Mouse (Mus musculus) urinary bladder, postnatal 36 days (tissue): ENCODE data around the gene Ppih.
A peak's percentile ranks its signal among the peaks of the same experiment; 100 is the strongest.

Experiments used
- DNase-seq, 2 experiments: peaks; one replicate each; pipeline ENCODE4 v3.0.0; 2022; ENCODE audit warnings: low spot score in 2 of 2, mixed read lengths in 1 of 2

Gene Ppih

GRCm38 (mm10) chr4:119320131-119320830 lies at the start of gene Ppih:
TSS of gene Ppih (minus strand) at chr4:119320546.
- peak; percentile 91 to 96 for DNase-seq

DNA sequence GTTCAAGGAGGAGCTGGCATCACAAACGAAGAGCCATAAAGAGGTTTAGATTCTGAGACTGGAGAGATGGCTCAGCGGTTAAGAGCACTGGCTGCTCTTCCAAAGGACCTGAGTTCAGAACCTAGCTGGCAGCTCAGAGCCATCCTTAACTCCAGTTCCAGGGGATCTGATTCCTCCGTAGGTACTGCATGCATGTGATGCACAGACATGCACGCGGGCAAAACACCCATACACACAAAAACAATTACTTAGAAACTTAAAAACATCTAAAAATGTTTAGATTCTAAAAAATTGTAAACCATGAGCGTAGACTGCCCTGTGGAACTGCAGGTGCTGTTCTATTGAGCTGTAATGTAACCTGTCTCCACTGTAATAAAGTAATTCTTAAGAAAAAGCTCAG lies 49.1 kb upstream of the Ppih start:
- DNase-seq: no peak

DNA sequence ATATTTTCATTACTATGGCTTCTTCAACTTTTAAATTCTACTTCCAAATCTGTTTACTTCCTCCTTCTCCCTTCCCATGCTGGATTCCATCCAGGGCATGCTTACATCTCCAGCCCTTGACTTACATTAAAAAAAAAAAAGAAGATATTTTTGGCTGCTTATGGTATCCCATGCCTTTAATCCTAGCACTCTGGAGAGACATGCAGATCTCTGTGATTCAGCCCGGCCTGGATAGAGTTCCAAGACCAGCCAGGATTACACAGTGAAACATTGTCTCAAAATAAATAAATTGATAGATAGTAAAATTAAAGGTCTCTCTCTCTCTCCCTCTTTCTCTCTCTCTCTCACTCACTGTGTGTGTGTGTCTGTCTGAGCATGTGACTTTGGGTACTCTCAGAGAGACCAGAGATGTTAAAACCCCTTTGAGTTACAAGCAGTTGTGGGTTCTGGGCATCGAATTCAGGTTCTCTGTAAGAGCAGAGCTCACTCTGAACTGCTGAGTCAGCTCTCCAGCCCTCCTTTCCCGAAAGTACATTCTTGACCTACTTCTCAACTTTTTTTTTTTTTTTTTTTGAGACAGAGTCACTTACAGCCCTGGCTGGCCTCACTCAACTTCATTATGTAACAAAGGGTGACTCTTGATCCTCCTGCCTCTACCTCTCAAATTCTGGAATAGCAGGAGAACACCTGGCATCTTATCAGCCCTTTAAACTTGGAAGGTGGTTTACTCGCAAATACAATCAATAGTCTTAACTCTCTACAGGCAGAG lies 46.6 kb upstream of the Ppih start:
- no peak for DNase-seq

DNA sequence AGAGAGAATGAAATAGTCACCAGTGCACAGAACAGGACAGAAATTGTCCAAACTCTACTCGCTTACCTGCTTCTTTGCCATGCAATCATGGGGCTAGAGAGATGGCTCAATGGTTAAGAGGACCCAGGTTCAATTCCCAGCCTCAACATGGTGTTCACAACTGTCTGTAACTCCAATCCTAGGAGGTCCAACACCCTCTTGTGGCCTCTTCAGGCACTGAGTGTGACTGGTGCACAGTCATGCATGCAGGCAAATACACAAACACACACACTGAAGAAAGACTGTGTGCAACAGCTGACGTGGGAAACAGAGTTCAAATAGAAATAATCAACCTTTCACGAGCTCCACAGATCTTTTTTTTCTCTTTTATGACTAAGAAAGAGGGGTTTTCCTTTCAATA lies 41.9 kb upstream of the Ppih start:
- no peak for DNase-seq

- DNase-seq: peak; percentile 5 to 20
Observed at GRCm38 (mm10) chr4:119359196-119359971, 39.0 kb upstream of the Ppih start.

GRCm38 (mm10) chr4:119345508-119345907 lies 25.2 kb upstream of the Ppih start:
- no peak for DNase-seq

DNA sequence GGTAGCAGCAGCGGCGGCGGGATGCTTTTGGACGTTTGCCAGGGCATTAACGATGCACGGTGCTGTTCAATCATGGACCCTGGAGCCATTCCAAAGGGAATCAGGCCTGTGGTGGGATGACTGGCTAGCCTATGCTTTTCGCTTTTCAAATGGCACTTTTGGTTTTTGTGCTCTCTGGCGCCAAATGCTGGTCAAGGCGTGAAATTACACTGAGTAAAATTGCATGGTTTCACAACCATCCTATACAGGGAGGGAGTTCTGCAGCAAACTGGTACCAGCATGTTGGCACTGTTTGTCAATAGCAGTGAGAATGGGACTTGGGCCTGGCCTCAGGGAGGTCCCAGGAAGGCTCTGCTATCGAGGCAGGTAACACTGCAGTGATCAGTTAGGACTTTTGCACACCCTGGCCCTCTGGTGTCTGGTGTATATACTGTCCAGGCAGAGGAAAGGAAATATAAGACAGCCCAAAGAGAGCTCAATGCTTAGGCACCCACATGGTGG lies 18.6 kb upstream of the Ppih start:
- peak; percentile 5 to 15 for DNase-seq

DNA sequence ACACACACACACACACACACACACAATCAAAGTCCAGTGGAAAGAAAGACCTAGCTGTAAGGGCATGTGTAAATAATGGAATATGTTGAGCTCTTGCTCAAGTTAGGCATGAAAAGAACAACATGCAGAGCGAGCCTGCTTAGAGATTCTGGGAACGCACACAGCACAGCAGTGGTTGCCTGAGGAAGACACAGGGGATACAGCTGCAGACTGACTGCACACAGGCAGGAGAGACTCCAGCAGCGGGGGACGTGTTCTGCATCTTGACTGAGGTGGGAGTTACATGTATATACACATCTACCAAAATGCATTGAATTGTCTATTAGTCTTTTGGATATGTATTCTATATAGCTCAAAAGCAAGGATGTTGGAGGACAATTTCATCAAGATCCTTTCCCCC lies 18.1 kb upstream of the Ppih start:
- DNase-seq: no peak

DNA sequence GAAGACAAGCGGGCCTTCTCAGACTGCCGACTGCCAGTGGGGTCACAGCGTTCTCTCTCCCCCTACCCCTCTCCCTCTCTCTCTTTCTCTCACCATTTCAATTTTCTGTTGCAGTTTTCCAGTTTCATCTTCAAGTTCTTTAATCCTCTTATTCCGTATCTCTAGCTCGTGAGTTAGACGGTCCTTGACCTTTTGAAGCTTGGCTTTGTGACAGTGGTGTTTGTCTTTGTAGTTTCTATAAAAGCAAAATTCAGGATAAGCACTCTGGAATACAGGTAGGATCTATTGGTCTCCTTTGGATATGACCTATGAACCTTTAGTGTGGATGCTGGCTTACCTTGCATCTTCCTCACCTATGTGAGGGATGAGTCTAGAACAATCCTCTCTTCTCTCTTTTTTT lies 13.1 kb upstream of the Ppih start:
- DNase-seq: no peak

DNA sequence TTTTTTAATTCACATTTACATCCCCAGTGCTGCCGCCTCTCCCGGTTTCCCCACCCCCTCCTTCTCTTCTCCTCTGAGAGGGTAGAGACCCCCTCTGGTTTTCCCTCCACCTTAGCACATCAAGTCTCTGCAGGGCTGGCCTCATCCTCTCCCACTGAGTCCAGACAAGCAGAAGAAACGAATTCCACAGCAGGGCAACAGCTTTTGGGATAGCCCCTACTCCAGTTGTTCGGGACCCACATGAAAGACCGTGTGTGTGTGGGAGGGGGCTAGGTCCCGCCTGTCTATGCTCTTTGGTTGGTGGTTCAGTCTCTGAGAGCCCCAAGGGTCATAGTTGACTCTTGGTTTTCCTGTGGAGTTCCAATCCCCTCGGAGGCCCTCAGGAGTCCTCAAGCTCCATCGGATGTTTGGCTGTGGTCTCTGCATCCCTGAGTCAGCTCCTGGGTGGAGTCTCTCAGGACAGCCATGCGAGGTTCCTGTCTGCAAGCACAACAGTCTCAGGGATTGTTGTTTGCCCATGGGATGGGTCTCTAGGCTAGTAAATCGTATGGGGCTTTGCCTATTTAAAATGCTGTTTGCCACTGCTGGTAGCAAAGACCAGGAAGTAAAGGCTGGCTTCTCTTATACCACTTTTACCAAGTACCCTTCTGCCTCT lies 677 bp upstream of the Ppih start:
- peak; percentile 2 to 3 for DNase-seq

DNA sequence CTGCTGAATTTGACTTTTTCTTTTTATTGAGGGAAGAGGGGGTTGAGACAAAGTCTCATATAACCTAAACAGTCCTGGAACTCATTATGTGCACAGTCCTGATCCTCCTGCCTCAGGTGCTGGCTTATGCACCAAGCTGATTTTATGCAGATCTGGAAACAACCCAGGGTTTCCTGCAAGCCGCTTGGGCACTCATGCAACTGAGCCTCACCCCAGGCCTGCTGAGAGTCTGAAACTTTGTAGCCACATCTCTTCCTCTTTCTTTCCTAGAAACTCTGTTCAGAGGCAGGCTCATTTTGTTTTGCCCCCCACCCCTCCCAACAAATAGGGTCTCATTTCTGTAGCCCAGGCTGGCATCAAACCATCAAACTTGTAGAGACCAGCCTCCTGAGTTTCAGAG lies 6.6 kb downstream of the Ppih start:
- DNase-seq: no peak

GRCm38 (mm10) chr4:119305418-119305817 lies 14.9 kb downstream of the Ppih start:
- no peak for DNase-seq

- no peak for DNase-seq
Observed at GRCm38 (mm10) chr4:119303291-119303690, 17.1 kb downstream of the Ppih start.

DNA sequence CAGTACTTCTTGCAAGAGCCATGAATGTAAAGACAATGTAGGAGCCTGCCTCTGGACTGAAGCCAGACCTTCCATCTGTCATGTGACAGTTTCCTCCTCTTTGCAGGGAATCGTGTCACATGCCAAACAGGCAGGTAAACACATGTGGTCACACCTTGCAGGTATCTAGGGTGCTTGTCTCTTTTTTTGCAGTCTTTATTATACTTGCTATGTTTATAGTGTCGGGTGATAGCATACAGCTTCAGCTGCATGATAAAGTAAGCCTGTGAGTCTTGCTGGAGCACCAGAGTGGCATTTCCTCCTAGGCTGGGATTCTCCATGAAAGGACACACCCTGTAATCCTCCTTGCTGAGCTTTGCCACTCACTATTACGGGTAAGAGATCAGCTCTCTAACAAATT lies 18.6 kb downstream of the Ppih start:
- DNase-seq: no peak

DNA sequence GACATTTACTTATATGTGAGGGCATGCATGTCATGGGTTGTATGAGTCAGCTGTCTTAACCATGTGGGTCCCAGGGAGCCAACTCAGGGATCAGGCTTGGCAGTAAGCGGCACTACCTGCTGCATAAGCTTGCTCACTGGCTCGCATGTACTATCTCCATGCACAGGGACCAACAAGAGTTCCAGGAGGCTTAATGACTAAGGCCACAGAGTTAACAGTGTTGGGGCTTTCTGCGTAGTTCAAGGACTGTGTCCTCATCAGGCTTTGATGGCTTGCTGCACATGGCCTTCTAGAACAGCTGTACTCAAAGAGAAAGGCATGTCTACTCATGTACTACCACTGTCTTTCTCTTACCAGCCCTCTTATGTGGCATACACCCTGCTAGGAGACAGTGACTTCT lies 19.6 kb downstream of the Ppih start:
- DNase-seq: no peak

GRCm38 (mm10) chr4:119297361-119297760 lies 23.0 kb downstream of the Ppih start:
- DNase-seq: no peak

- DNase-seq: no peak
Observed at GRCm38 (mm10) chr4:119295134-119295453, 25.3 kb downstream of the Ppih start.

- peak; percentile 100 for DNase-seq
Observed at GRCm38 (mm10) chr4:119294415-119295133, 25.8 kb downstream of the Ppih start, which contains the start of gene Ybx1. TSS of gene Ybx1 (minus strand) at chr4:119294604.

DNA sequence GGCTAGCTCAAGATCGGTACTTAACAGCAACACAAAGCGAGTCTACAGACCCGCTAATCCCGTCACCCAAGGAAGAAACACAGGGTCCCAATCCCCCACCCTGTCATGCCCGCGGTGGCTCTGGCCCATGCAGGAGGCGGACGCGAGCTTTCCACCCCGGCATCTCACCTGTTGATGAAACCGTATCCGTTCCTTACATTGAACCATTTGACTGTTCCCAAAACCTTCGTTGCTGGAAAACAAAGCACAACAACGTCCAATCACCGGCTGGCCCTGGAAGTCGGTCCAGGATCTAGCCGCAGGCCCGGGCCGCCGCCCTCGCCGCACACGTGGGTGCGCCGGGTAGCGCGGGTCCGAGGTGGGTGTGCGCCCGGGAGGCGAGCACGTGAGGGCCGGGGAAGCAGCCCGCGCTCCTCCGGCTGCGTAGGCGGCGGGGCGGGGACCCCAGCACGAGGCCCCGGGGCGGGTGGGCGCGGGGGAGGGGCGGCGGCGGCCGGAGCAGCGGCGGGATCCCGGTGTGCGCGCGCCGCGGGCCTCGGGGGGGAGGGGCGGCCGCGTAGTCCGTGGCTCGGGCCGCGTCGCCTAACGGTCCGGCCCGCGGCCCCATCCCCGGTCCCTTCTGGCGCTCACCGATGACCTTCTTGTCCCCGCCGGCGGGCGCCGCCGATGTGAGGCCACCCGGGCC lies 26.6 kb downstream of the Ppih start:
- peak in 1 of 2 experiments; percentile 15 for DNase-seq

GRCm38 (mm10) chr4:119292771-119293573 lies 27.4 kb downstream of the Ppih start:
- DNase-seq: peak; percentile 30 to 44
